Mouse (Mus musculus) small intestine, adult 2 months (tissue): ENCODE results near the gene Fam3c.

Source experiments
- CTCF ChIP-seq: fragments of 200-500 bp; IDR thresholded peaks from 2 replicates; pipeline ENCODE4 v1.5.1; 2012; ENCODE audit warnings: low read depth, mild to moderate bottlenecking, control low read depth, inconsistent platforms, low read length, moderate library complexity, mixed read lengths; ENCODE audit not compliant: insufficient replicate concordance, insufficient read length; ENCODE audit errors: extremely low read depth
- POLR2A ChIP-seq: fragments of 200-500 bp; IDR thresholded peaks from 2 replicates; pipeline ENCODE4 v1.6.1; 2012; ENCODE audit warnings: low read depth, mild to moderate bottlenecking, control low read depth, inconsistent platforms, low read length, moderate library complexity

- no peak for TF ChIP-seq POLR2A
- no peak for TF ChIP-seq CTCF
Measured at GRCm38 (mm10) chr6:22340779-22341178, 15.3 kb downstream of the Fam3c start.
